ENCODE assay signal across 23 mouse cellular contexts in genomic region chr5:77369394-77369793, GRCm38 (mm10). TPM values are rescaled to one million over a fixed set of nuclear protein-coding genes. Genes with fewer than 3 reads are reported as not detected.
DNase-seq lines count a peak whose midpoint lies in the region; ATAC-seq and TF ChIP-seq lines count a peak whose summit lies in the region.
"Had no signal": no experiment of that assay in that cellular context is flagged by ENCODE, and none has a peak within 500 bp of the region (broad histone marks: within the 10 kb centered on the region; RNA-seq: fewer than 3 reads in every experiment).

No protein-coding gene starts in this region.

- H3K9me3 ChIP-seq in embryonic facial prominence, embryonic 14.5 days (ENCODE audit: control insufficient read depth, low read length): no peaks in the 10 kb centered on the region
- H3K9me3 ChIP-seq in embryonic facial prominence, embryonic 10.5 days: no peaks in the 10 kb centered on the region
- H3K9me3 ChIP-seq in kidney, embryonic 16.5 days (ENCODE audit: low read length): no peaks in the 10 kb centered on the region
- H3K9me3 ChIP-seq in lung, embryonic 16.5 days (ENCODE audit: control insufficient read depth, low read length): no peaks in the 10 kb centered on the region
- H3K9me3 ChIP-seq in lung, postnatal 0 days (ENCODE audit: low read length): no peaks in the 10 kb centered on the region
- no peaks in the 10 kb centered on the region for H3K9me3 ChIP-seq in forebrain, embryonic 13.5 days (replicated peaks)
- H3K9me3 ChIP-seq: embryonic facial prominence, embryonic 15.5 days; forebrain, embryonic 12.5 days; heart, embryonic 12.5 days; hindbrain, embryonic 12.5 days; limb, embryonic 12.5 days; liver, embryonic 15.5 days had no signal

- no peak overlapping the region for H3K4me2 ChIP-seq in embryonic facial prominence, embryonic 14.5 days (ENCODE audit: low read depth, low read length)
- no peak overlapping the region for H3K4me2 ChIP-seq in kidney, embryonic 16.5 days (replicated peaks; ENCODE audit: low read depth, low read length)
- no peak overlapping the region for H3K4me2 ChIP-seq in lung, embryonic 16.5 days (ENCODE audit: low read depth, low read length)
- no peak overlapping the region for H3K4me2 ChIP-seq in lung, postnatal 0 days (replicated peaks; ENCODE audit: low read depth, low read length)
- no peak overlapping the region for H3K4me2 ChIP-seq in forebrain, embryonic 13.5 days
- H3K4me2 ChIP-seq: embryonic facial prominence, embryonic 15.5 days; forebrain, embryonic 12.5 days; heart, embryonic 12.5 days; hindbrain, embryonic 12.5 days; limb, embryonic 12.5 days; liver, embryonic 15.5 days; midbrain, embryonic 11.5 days had no signal

- TF ChIP-seq EP300 in lung, postnatal 0 days (IDR thresholded peaks at IDR 0.05): no peak

- peak; percentile 21 for DNase-seq in embryonic facial prominence, embryonic 14.5 days (ENCODE audit: low spot score)
- DNase-seq in embryonic facial prominence, embryonic 10.5 days (ENCODE audit: low spot score): no peak
- DNase-seq in kidney, postnatal 14 days: no peak
- DNase-seq in lung, postnatal 0 days (ENCODE audit: low spot score): no peak
- DNase-seq: adrenal gland, postnatal 14 days; cerebellum, adult 11 months; cerebellum, postnatal 10 days; gastrocnemius, postnatal 25 days; heart, postnatal 14 days; retina, postnatal 1 day; thymus, postnatal 36 days had no signal

- 68% methylated on average over 5 of the region's 5 CpGs for WGBS in embryonic facial prominence, embryonic 14.5 days
- WGBS in embryonic facial prominence, embryonic 10.5 days: 84% methylated on average over 5 of the region's 5 CpGs
- WGBS in kidney, embryonic 16.5 days: 27% methylated on average over 5 of the region's 5 CpGs
- WGBS in lung, embryonic 16.5 days: 63% methylated on average over 5 of the region's 5 CpGs
- WGBS in lung, postnatal 0 days: 54% methylated on average over 5 of the region's 5 CpGs
- WGBS in forebrain, embryonic 13.5 days: 90% methylated on average over 5 of the region's 5 CpGs

- H3K27ac ChIP-seq in embryonic facial prominence, embryonic 14.5 days (replicated peaks; ENCODE audit: low read depth, low read length): no peak overlapping the region
- no peak overlapping the region for H3K27ac ChIP-seq in embryonic facial prominence, embryonic 10.5 days (replicated peaks)
- H3K27ac ChIP-seq in kidney, embryonic 16.5 days (ENCODE audit: low read length): peak overlapping the region; percentile 79
- no peak overlapping the region for H3K27ac ChIP-seq in lung, embryonic 16.5 days (ENCODE audit: low read length)
- H3K27ac ChIP-seq in lung, postnatal 0 days (ENCODE audit: low read length): no peak overlapping the region
- no peak overlapping the region for H3K27ac ChIP-seq in forebrain, embryonic 13.5 days
- H3K27ac ChIP-seq: embryonic facial prominence, embryonic 15.5 days; forebrain, embryonic 12.5 days; hindbrain, embryonic 12.5 days; liver, embryonic 15.5 days; macrophage had no signal

- peaks cover 25% of the 10 kb centered on the region for H3K4me1 ChIP-seq in embryonic facial prominence, embryonic 14.5 days (ENCODE audit: control insufficient read depth, insufficient read depth, low read length)
- H3K4me1 ChIP-seq in embryonic facial prominence, embryonic 10.5 days: 0 out of 2 replicates have a peak, but pooled peaks cover 11% of the 10 kb centered on the region
- peaks cover 58% of the 10 kb centered on the region for H3K4me1 ChIP-seq in kidney, embryonic 16.5 days (ENCODE audit: insufficient read depth, low read length)
- H3K4me1 ChIP-seq in lung, embryonic 16.5 days (replicated peaks; ENCODE audit: control insufficient read depth, insufficient read depth, low read length): 0 out of 2 replicates have a peak, but pooled peaks cover 5% of the 10 kb centered on the region
- H3K4me1 ChIP-seq in lung, postnatal 0 days (ENCODE audit: insufficient read depth, low read depth, low read length): peaks cover 7% of the 10 kb centered on the region; the same call in 1 of the 2 replicates
- peaks cover 10% of the 10 kb centered on the region; the same call in 1 of the 2 replicates for H3K4me1 ChIP-seq in forebrain, embryonic 13.5 days
- H3K4me1 ChIP-seq: hindbrain, embryonic 12.5 days had no signal

- no peaks in the 10 kb centered on the region for H3K27me3 ChIP-seq in embryonic facial prominence, embryonic 14.5 days (replicated peaks; ENCODE audit: control insufficient read depth, insufficient read depth, low read length)
- peaks cover 11% of the 10 kb centered on the region for H3K27me3 ChIP-seq in embryonic facial prominence, embryonic 10.5 days (replicated peaks; ENCODE audit: low read depth, poor library complexity, severe bottlenecking)
- H3K27me3 ChIP-seq in kidney, embryonic 16.5 days (ENCODE audit: insufficient read depth, low read length): no peaks in the 10 kb centered on the region
- H3K27me3 ChIP-seq in lung, embryonic 16.5 days (ENCODE audit: control insufficient read depth, insufficient read depth, low read depth, low read length): no peaks in the 10 kb centered on the region
- no peaks in the 10 kb centered on the region for H3K27me3 ChIP-seq in lung, postnatal 0 days (replicated peaks; ENCODE audit: insufficient read depth, low read length)
- no peaks in the 10 kb centered on the region for H3K27me3 ChIP-seq in forebrain, embryonic 13.5 days
- H3K27me3 ChIP-seq: embryonic facial prominence, embryonic 15.5 days; heart, embryonic 12.5 days; hindbrain, embryonic 12.5 days; limb, embryonic 12.5 days; liver, embryonic 15.5 days had no signal

- TF ChIP-seq CTCF in lung, postnatal 0 days (IDR thresholded peaks at IDR 0.05): no peak

- no peak overlapping the region for H3K9ac ChIP-seq in embryonic facial prominence, embryonic 14.5 days (ENCODE audit: low read depth, low read length)
- H3K9ac ChIP-seq in kidney, embryonic 16.5 days (replicated peaks; ENCODE audit: low read length): no peak overlapping the region
- H3K9ac ChIP-seq in lung, embryonic 16.5 days (ENCODE audit: low read length): no peak overlapping the region
- H3K9ac ChIP-seq in lung, postnatal 0 days (replicated peaks; ENCODE audit: low read depth): no peak overlapping the region
- H3K9ac ChIP-seq in forebrain, embryonic 13.5 days: no peak overlapping the region
- H3K9ac ChIP-seq: embryonic facial prominence, embryonic 15.5 days; forebrain, embryonic 12.5 days; heart, embryonic 12.5 days; hindbrain, embryonic 12.5 days; limb, embryonic 12.5 days; liver, embryonic 15.5 days had no signal

- no peaks in the 10 kb centered on the region for H3K36me3 ChIP-seq in embryonic facial prominence, embryonic 14.5 days (ENCODE audit: control insufficient read depth, insufficient read depth, low read length)
- H3K36me3 ChIP-seq in embryonic facial prominence, embryonic 10.5 days (replicated peaks): no peaks in the 10 kb centered on the region
- H3K36me3 ChIP-seq in kidney, embryonic 16.5 days (ENCODE audit: insufficient read depth, low read length): no peaks in the 10 kb centered on the region
- H3K36me3 ChIP-seq in lung, embryonic 16.5 days (ENCODE audit: control insufficient read depth, insufficient read depth, low read length): no peaks in the 10 kb centered on the region
- no peaks in the 10 kb centered on the region for H3K36me3 ChIP-seq in lung, postnatal 0 days (ENCODE audit: insufficient read depth, low read length)
- no peaks in the 10 kb centered on the region for H3K36me3 ChIP-seq in forebrain, embryonic 13.5 days (ENCODE audit: poor library complexity, severe bottlenecking)
- H3K36me3 ChIP-seq: embryonic facial prominence, embryonic 15.5 days; forebrain, embryonic 12.5 days; heart, embryonic 12.5 days; hindbrain, embryonic 12.5 days; limb, embryonic 12.5 days; liver, embryonic 15.5 days had no signal

- ATAC-seq in embryonic facial prominence, embryonic 14.5 days (ENCODE audit: low read depth): no peak
- peak; percentile 77 for ATAC-seq in kidney, embryonic 16.5 days (ENCODE audit: low FRiP score, low TSS enrichment)
- peak; percentile 23; the same call in 1 of the 2 replicates for ATAC-seq in lung, embryonic 16.5 days (ENCODE audit: low read depth)
- no peak for ATAC-seq in lung, postnatal 0 days
- ATAC-seq in megakaryocyte, adult 5-6 weeks (ENCODE audit: poor library complexity, severe bottlenecking): no peak
- ATAC-seq in forebrain, embryonic 13.5 days: no peak

- H3K4me3 ChIP-seq in embryonic facial prominence, embryonic 14.5 days (ENCODE audit: low read depth, low read length): no peak overlapping the region
- H3K4me3 ChIP-seq in embryonic facial prominence, embryonic 10.5 days: no peak overlapping the region
- H3K4me3 ChIP-seq in kidney, embryonic 16.5 days (ENCODE audit: low read length): no peak overlapping the region
- no peak overlapping the region for H3K4me3 ChIP-seq in lung, embryonic 16.5 days (ENCODE audit: low read length)
- no peak overlapping the region for H3K4me3 ChIP-seq in lung, postnatal 0 days (ENCODE audit: low read depth, low read length)
- no peak overlapping the region for H3K4me3 ChIP-seq in forebrain, embryonic 13.5 days
- H3K4me3 ChIP-seq: embryonic facial prominence, embryonic 15.5 days; forebrain, embryonic 12.5 days; heart, embryonic 12.5 days; hindbrain, embryonic 12.5 days; limb, embryonic 12.5 days; liver, embryonic 15.5 days had no signal

RNA-seq across cellular contexts. Expression of gene Igfbp7, which starts 38.4 kb away (rescaled TPM):
- 85.8 and 119 TPM in 2 replicates for polyA plus RNA-seq in embryonic facial prominence, embryonic 14.5 days (2014; fragmentation: Nextera tagmentation; extraction: Ambion mirVana)
- 4.4 and 4.9 TPM in 2 replicates for polyA plus RNA-seq in embryonic facial prominence, embryonic 10.5 days (2016; fragmentation: Nextera tagmentation; extraction: Ambion mirVana)
- polyA plus RNA-seq in kidney, embryonic 16.5 days (2015; fragmentation: Nextera tagmentation; extraction: Ambion mirVana): 455 and 475 TPM in 2 replicates
- 99.8 and 104 TPM in 2 replicates for polyA plus RNA-seq in lung, embryonic 16.5 days (2015; fragmentation: Nextera tagmentation; extraction: Ambion mirVana)
- 756 and 780 TPM in 2 replicates for polyA plus RNA-seq in lung, postnatal 0 days (2015; fragmentation: Nextera tagmentation; extraction: Ambion mirVana)
- total RNA-seq in megakaryocyte, adult 5-6 weeks (2015): 3.6 and 4.5 TPM in 2 replicates
- 2.6 and 4.1 TPM in 2 replicates for total RNA-seq in megakaryocyte, adult 5-6 weeks (2017)
- polyA plus RNA-seq in forebrain, embryonic 13.5 days (2015; fragmentation: Nextera tagmentation; extraction: Ambion mirVana): 44.2 and 47.9 TPM in 2 replicates

RNA-seq across cellular contexts. Expression of gene Polr2b, which starts 59.4 kb away (rescaled TPM):
- 53.9 and 62.1 TPM in 2 replicates for polyA plus RNA-seq in embryonic facial prominence, embryonic 14.5 days (2014; fragmentation: Nextera tagmentation; extraction: Ambion mirVana)
- polyA plus RNA-seq in embryonic facial prominence, embryonic 10.5 days (2016; fragmentation: Nextera tagmentation; extraction: Ambion mirVana): 94.3 and 96.0 TPM in 2 replicates
- polyA plus RNA-seq in kidney, embryonic 16.5 days (2015; fragmentation: Nextera tagmentation; extraction: Ambion mirVana): 70.5 and 70.8 TPM in 2 replicates
- polyA plus RNA-seq in lung, embryonic 16.5 days (2015; fragmentation: Nextera tagmentation; extraction: Ambion mirVana): 56.2 and 60.9 TPM in 2 replicates
- 23.6 and 26.2 TPM in 2 replicates for polyA plus RNA-seq in lung, postnatal 0 days (2015; fragmentation: Nextera tagmentation; extraction: Ambion mirVana)
- 60.9 and 79.2 TPM in 2 replicates for total RNA-seq in megakaryocyte, adult 5-6 weeks (2015)
- 100 and 101 TPM in 2 replicates for total RNA-seq in megakaryocyte, adult 5-6 weeks (2017)
- polyA plus RNA-seq in forebrain, embryonic 13.5 days (2015; fragmentation: Nextera tagmentation; extraction: Ambion mirVana): 82.5 and 87.1 TPM in 2 replicates

RNA-seq across cellular contexts. Expression of gene Noa1, which starts 59.5 kb away (rescaled TPM):
- 25.6 and 25.7 TPM in 2 replicates for polyA plus RNA-seq in embryonic facial prominence, embryonic 14.5 days (2014; fragmentation: Nextera tagmentation; extraction: Ambion mirVana)
- polyA plus RNA-seq in embryonic facial prominence, embryonic 10.5 days (2016; fragmentation: Nextera tagmentation; extraction: Ambion mirVana): 36.5 and 37.5 TPM in 2 replicates
- 34.2 and 35.9 TPM in 2 replicates for polyA plus RNA-seq in kidney, embryonic 16.5 days (2015; fragmentation: Nextera tagmentation; extraction: Ambion mirVana)
- polyA plus RNA-seq in lung, embryonic 16.5 days (2015; fragmentation: Nextera tagmentation; extraction: Ambion mirVana): 21.5 and 25.8 TPM in 2 replicates
- polyA plus RNA-seq in lung, postnatal 0 days (2015; fragmentation: Nextera tagmentation; extraction: Ambion mirVana): 11.6 and 13.6 TPM in 2 replicates
- 18.0 and 24.7 TPM in 2 replicates for total RNA-seq in megakaryocyte, adult 5-6 weeks (2015)
- total RNA-seq in megakaryocyte, adult 5-6 weeks (2017): 10.2 and 15.8 TPM in 2 replicates
- 33.8 and 35.8 TPM in 2 replicates for polyA plus RNA-seq in forebrain, embryonic 13.5 days (2015; fragmentation: Nextera tagmentation; extraction: Ambion mirVana)

Comparison
In these comparisons a context has a peak if more than half of its experiments do, and no peak if none do; other contexts are left out.
1. ATAC-seq: peak in kidney, embryonic 16.5 days (single experiment) and lung, embryonic 16.5 days (single experiment); none in embryonic facial prominence, embryonic 14.5 days (single experiment), lung, postnatal 0 days (single experiment), megakaryocyte, adult 5-6 weeks (single experiment) and forebrain, embryonic 13.5 days (single experiment).